Mouse (Mus musculus): Measurements from ENCODE around the gene Wbp2.

The Wbp2 gene

GRCm38 (mm10) chr11:116034584-116034983, 52.2 kb downstream of the Wbp2 start:
- DNase-seq (ENCODE audit: low read depth in 2 of 2, low spot score in 2 of 2) = no peak

GRCm38 (mm10) chr11:116030898-116031845, 55.6 kb downstream of the Wbp2 start:
- DNase-seq (ENCODE audit: low read depth in 2 of 2, low spot score in 2 of 2) = no peak

- peak; percentile 94 to 96 for DNase-seq (ENCODE audit: low read depth in 2 of 2, low spot score in 2 of 2)
These were observed 56.5 kb downstream of the Wbp2 start, which contains the start of gene Unk for GRCm38 (mm10) chr11:116030088-116030897. Gene Unk, plus strand, starts transcription at chr11:116030322.

- no peak for DNase-seq (ENCODE audit: low read depth in 2 of 2, low spot score in 2 of 2)
These were observed 57.5 kb downstream of the Wbp2 start for GRCm38 (mm10) chr11:116029086-116029865.

Measured in CD8-positive naive resting alpha-beta T cell, adult 2 months (primary cell).